Mouse (Mus musculus) gastrocnemius, postnatal 4 days (tissue): ENCODE measurements around the gene Gm17268. TPM values are rescaled to one million over a fixed set of nuclear protein-coding genes. Genes with fewer than 3 reads are reported as not detected.

Source experiments
- DNase-seq, 2 experiments: peaks; one replicate each; pipeline ENCODE4 v3.0.0; 2021 to 2022; ENCODE audit warnings: low spot score in 2 of 2, mixed read lengths in 2 of 2
- total RNA-seq, 2 experiments: library from RNA; stranded (reverse); gene quantifications; 2 replicates each; pipeline ENCODE4 v1.2.3; 2021

Gene Gm17268
- total RNA-seq, 2 experiments from 2014 or later: not detected

DNA sequence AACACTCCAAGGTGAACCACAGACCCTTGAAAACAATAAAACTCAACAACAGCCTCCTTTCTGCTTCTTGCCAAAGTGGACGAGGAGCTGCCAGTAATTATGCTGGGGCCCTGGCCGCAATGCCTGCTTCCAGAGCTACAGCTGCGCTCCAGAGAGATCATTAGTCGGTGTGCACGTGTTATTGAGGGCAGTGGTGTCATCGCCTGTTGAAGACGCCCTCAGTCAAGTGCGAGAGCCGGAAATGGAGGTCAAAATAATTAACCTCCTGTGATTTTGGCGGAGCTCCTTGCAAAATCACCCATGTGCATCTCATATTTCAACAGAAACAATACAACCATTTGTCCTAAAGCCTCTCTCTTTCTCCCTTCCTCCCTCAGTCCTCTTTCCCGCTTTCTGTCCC is 56.2 kb downstream of the Gm17268 start:
- no peak for DNase-seq

Other genes with a start within 250 kb of the Gm17268 start
- under 1 TPM; 0.08 to 0.12 TPM for gene 5530401A14Rik, start 177.9 kb downstream of the Gm17268 start, total RNA-seq
- under 1 TPM in 1 of 2 experiments, not detected in 1; 0.10 TPM for gene Asic2, start 70.1 kb downstream of the Gm17268 start, total RNA-seq
- gene Ccl2, start 3.0 kb downstream of the Gm17268 start, total RNA-seq: 10 to 100 TPM in 1 of 2 experiments, 1 to 10 TPM in 1; 4.8 to 10.3 TPM
- 1 to 10 TPM; 3.7 to 4.2 TPM for gene Ccl7, start 7.2 kb upstream of the Gm17268 start, total RNA-seq
- 1 to 10 TPM; 5.4 to 6.6 TPM for gene Ccl11, start 19.3 kb upstream of the Gm17268 start, total RNA-seq
- 1 to 10 TPM; 3.9 to 7.8 TPM for gene Ccl12, start 63.3 kb upstream of the Gm17268 start, total RNA-seq
- 1 to 10 TPM in 1 of 2 experiments, not detected in 1; 1.0 TPM for gene Ccl8, start 76.6 kb upstream of the Gm17268 start, total RNA-seq